Mouse (Mus musculus) liver, embryonic 11.5 days (tissue): ENCODE data around the gene Nfib. TPM values are rescaled to one million over a fixed set of nuclear protein-coding genes. Genes with fewer than 3 reads are reported as not detected.

Experiments
- ATAC-seq: fragments of 200-750 bp; cut with Nextera tagmentation; replicated peaks from 2 replicates; pipeline ENCODE4 v1.8.0; 2017; ENCODE audit warnings: moderate number of reproducible peaks, mild to moderate bottlenecking, moderate TSS enrichment, moderate library complexity; ENCODE audit not compliant: low FRiP score
- DNase-seq: peaks from one replicate; pipeline ENCODE4 v3.0.0-alpha.2; 2017; ENCODE audit warnings: low spot score
- H3K27ac ChIP-seq: fragments of 300-500 bp; sonication (generic); 2 replicates; pipeline ENCODE4 v1.5.1; 2014; ENCODE audit warnings: mild to moderate bottlenecking, low read depth, low read length, control low read depth
- H3K27me3 ChIP-seq: fragments of 300-500 bp; sonication (generic); replicated peaks from 2 replicates; pipeline ENCODE4 v1.6.1; 2014; ENCODE audit warnings: low read length, mixed read lengths; ENCODE audit not compliant: control insufficient read depth, insufficient read depth
- H3K36me3 ChIP-seq: fragments of 300-500 bp; sonication (generic); 2 replicates; pipeline ENCODE4 v1.6.1; 2014; ENCODE audit warnings: mild to moderate bottlenecking, low read length, moderate library complexity, mixed read lengths; ENCODE audit not compliant: control insufficient read depth, insufficient read depth
- H3K4me1 ChIP-seq: fragments of 300-500 bp; sonication (generic); replicated peaks from 2 replicates; pipeline ENCODE4 v1.6.1; 2014; ENCODE audit warnings: low read length, mixed read lengths; ENCODE audit not compliant: control insufficient read depth, insufficient read depth
- H3K4me2 ChIP-seq: fragments of 300-500 bp; sonication (generic); 2 replicates; pipeline ENCODE4 v1.6.1; 2014; ENCODE audit warnings: mild to moderate bottlenecking, control low read depth, moderate library complexity
- H3K4me3 ChIP-seq: fragments of 300-500 bp; sonication (generic); 2 replicates; pipeline ENCODE4 v1.5.1; 2014; ENCODE audit warnings: low read depth, low read length, control low read depth
- H3K9ac ChIP-seq: fragments of 300-500 bp; sonication (generic); 2 replicates; pipeline ENCODE4 v1.6.1; 2014; ENCODE audit warnings: low read depth, low read length, control low read depth
- H3K9me3 ChIP-seq: fragments of 300-500 bp; sonication (generic); 2 replicates; pipeline ENCODE4 v1.6.1; 2016; ENCODE audit warnings: low read length, inconsistent platforms, mixed read lengths; ENCODE audit not compliant: control insufficient read depth
- WGBS: fragments of 180-500 bp; shearing (Covaris S2); extraction: QIAGEN DNeasy Blood & Tissue Kit; methylation state at CpG from one replicate; pipeline ENCODE4 v1.1.7; 2014; 5-methylcytosine and 5-hydroxymethylcytosine counted together
- polyA plus RNA-seq: library from polyadenylated mRNA; unstranded; fragments of >200 nt; fragmentation: Nextera tagmentation; extraction: Ambion mirVana; gene quantifications from 2 replicates; pipeline ENCODE4 v1.2.1, GENCODE M21; 2014

Gene Nfib
- polyA plus RNA-seq, 1 experiment from 2014 or later = 26.9 TPM

DNA sequence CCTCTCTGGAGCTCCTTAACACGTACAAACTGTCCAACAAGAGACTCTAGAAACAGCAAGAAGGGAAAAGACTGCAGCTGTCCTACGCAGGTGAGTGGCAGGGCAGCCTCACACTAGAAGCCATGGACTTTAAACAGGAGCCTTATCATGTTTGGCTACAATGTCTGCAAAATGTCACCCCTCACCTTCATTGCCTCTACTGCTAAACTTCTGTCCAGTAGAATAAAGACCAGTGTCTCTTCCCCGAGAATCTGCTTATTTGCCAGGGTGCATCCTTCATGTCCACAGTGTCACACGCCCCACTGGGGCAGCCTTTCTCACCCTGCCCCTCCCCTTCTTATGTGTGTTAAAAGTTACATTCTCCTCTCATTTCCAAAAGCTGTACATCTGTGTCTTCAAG is 319.9 kb downstream of the Nfib start:
- Histone ChIP-seq H3K9me3 (no peaks in the 10 kb centered on the region), H3K9ac (no peak overlapping the region), H3K4me3 (no peak overlapping the region), H3K27ac (no peak overlapping the region), H3K4me2 (no peak overlapping the region; the same call in 1 of the 2 replicates), H3K27me3 (no peaks in the 10 kb centered on the region), H3K36me3 (no peaks in the 10 kb centered on the region), H3K4me1 (no peaks in the 10 kb centered on the region; the same call in none of the 2 replicates)
- ATAC-seq (no peak), DNase-seq (no peak)
- WGBS = 63% methylated on average over 4 of the region's 4 CpGs

DNA sequence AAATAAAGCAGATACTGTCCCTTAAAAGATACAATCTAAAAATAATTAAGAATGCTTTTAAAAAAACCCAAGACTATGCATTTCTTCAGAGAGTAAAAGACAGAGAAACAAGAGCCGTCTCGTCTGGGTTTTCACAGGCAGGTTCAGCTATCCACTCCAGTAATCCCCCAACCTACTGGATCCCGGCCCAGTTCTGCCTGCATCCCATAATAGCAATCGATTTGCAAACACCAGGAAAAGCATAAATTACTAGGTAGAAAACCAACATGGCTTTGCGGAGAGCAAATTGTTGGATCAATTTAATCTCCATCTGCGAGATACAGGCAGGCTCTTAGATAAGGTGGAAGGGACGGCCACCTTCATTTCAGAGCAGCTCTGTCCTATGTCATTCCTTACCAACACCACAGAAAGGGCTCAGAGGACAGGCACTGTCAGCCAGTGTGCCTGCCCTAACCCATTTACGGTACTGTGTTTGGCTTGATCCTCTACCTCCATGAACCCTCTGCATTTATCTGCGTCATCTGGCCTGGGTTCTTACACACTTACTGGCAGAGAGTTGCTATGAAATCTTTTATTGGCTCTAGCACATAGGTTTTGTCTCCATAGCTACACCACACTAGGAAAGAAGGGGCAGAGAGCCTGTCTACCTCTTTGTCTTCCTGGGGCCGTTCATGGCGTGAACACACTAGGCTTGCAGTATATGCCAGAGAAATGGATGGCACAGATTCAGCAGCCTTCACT is 321.4 kb downstream of the Nfib start:
- no peak overlapping the region for H3K27ac ChIP-seq

DNA sequence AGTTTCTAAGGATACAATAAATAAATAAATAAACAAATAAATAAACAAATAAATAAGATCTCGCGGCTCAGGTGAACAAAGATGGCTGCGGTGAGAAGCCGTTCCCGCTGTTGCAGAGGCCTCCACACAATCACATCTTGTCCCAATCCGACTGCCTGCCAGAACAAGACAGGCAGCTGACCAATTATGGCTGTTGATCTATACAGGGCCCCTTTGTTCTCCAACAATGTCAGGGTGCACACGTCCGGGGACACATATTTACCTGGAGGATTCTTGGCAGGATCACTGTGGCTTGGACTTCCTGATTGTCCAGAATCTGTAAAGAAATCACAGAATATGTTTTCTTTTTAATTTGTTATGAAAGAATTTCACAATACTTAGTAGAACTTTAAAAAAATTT is 322.2 kb downstream of the Nfib start:
- 86% methylated on average over 8 of the region's 8 CpGs for WGBS
- DNase-seq = no peak
- no peaks in the 10 kb centered on the region for H3K36me3 ChIP-seq

More for the DNA sequence above, 321.4 kb downstream of the Nfib start:
- ATAC-seq = no peak
- Histone ChIP-seq H3K4me3 (no peak overlapping the region), H3K4me2 (no peak overlapping the region), H3K27me3 (no peaks in the 10 kb centered on the region), H3K9ac (no peak overlapping the region), H3K4me1 (no peaks in the 10 kb centered on the region; the same call in none of the 2 replicates), H3K9me3 (no peaks in the 10 kb centered on the region), H3K36me3 (no peaks in the 10 kb centered on the region)
- DNase-seq = no peak
- WGBS = 72% methylated on average over 11 of the region's 11 CpGs

GRCm38 (mm10) chr4:82381786-82382185 is 323.8 kb downstream of the Nfib start:
- 82% methylated on average over 1 of the region's 1 CpGs for whole genome bisulfite sequencing
- H3K4me3 ChIP-seq = no peak overlapping the region
- H3K36me3 ChIP-seq = no peaks in the 10 kb centered on the region
- no peak overlapping the region for H3K27ac ChIP-seq
- H3K4me1 ChIP-seq = no peaks in the 10 kb centered on the region; the same call in 1 of the 2 replicates
- H3K27me3 ChIP-seq = no peaks in the 10 kb centered on the region
- ATAC-seq (no peak), DNase-seq (no peak)
- no peaks in the 10 kb centered on the region for H3K9me3 ChIP-seq
- no peak overlapping the region for H3K4me2 ChIP-seq
- H3K9ac ChIP-seq = no peak overlapping the region

More for the DNA sequence above, 322.2 kb downstream of the Nfib start:
- H3K27me3 ChIP-seq = no peaks in the 10 kb centered on the region
- H3K4me2 ChIP-seq = no peak overlapping the region
- no peak for ATAC-seq
- no peak overlapping the region for H3K27ac ChIP-seq
- no peaks in the 10 kb centered on the region for H3K9me3 ChIP-seq
- H3K4me1 ChIP-seq = no peaks in the 10 kb centered on the region; the same call in none of the 2 replicates
- no peak overlapping the region for H3K9ac ChIP-seq
- H3K4me3 ChIP-seq = no peak overlapping the region

- ATAC-seq = no peak
These were observed 325.0 kb downstream of the Nfib start for GRCm38 (mm10) chr4:82380578-82380977.

DNA sequence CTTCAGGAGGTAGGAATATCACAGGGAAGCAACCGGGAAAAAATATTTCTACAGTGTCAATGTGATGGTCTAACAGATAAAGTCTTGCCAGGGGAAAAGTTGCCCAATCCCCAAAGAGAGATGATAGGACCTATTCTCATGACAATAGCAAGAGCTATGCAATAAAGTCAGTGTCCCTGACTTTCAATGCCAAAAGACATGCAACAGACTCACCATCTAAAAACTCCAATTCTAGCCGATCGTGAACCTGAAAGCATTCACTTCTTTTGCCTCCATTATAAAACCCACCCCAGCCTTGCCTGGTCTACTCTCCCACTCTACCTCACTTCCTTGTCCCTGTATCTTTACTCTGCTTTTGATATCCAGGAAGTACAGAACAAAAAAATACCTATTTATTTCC is 327.5 kb downstream of the Nfib start:
- Histone ChIP-seq H3K36me3 (no peaks in the 10 kb centered on the region), H3K4me3 (no peak overlapping the region), H3K9me3 (no peaks in the 10 kb centered on the region), H3K4me1 (no peaks in the 10 kb centered on the region), H3K27me3 (no peaks in the 10 kb centered on the region), H3K4me2 (no peak overlapping the region), H3K27ac (no peak overlapping the region), H3K9ac (no peak overlapping the region)
- ATAC-seq (no peak), DNase-seq (no peak)
- WGBS = 98% methylated on average over 3 of the region's 3 CpGs

More at GRCm38 (mm10) chr4:82380578-82380977, 325.0 kb downstream of the Nfib start:
- Histone ChIP-seq H3K9me3 (no peaks in the 10 kb centered on the region), H3K27me3 (no peaks in the 10 kb centered on the region), H3K36me3 (no peaks in the 10 kb centered on the region), H3K4me1 (no peaks in the 10 kb centered on the region; the same call in 1 of the 2 replicates), H3K9ac (no peak overlapping the region), H3K4me3 (no peak overlapping the region), H3K4me2 (no peak overlapping the region), H3K27ac (no peak overlapping the region)
- no peak for DNase-seq

DNA sequence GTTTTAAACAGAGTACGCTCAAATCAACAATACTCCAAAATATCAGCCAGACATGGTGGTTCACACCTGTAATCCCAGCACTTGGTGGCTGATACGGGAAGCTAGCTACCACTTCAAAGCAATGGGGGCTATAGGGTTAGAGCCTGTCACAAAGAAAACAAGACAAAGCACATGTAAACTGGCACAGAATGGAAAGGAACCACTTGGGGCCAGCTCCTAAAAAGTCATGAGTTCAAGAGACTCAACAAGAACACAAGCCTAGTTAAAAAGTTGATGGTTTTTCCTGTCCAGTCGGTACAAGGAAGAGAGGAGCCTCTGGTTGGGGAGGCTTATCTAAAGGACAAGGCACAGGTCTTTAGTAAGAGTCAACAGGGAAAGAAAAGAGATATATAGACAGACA is 327.9 kb downstream of the Nfib start:
- no peak overlapping the region for H3K27ac ChIP-seq
- H3K27me3 ChIP-seq = no peaks in the 10 kb centered on the region
- H3K9me3 ChIP-seq = no peaks in the 10 kb centered on the region
- WGBS = 83% methylated on average over 3 of the region's 3 CpGs
- no peaks in the 10 kb centered on the region for H3K4me1 ChIP-seq
- DNase-seq = no peak
- no peak overlapping the region for H3K4me3 ChIP-seq
- no peak for ATAC-seq
- H3K9ac ChIP-seq = no peak overlapping the region
- H3K36me3 ChIP-seq = no peaks in the 10 kb centered on the region
- no peak overlapping the region for H3K4me2 ChIP-seq

DNA sequence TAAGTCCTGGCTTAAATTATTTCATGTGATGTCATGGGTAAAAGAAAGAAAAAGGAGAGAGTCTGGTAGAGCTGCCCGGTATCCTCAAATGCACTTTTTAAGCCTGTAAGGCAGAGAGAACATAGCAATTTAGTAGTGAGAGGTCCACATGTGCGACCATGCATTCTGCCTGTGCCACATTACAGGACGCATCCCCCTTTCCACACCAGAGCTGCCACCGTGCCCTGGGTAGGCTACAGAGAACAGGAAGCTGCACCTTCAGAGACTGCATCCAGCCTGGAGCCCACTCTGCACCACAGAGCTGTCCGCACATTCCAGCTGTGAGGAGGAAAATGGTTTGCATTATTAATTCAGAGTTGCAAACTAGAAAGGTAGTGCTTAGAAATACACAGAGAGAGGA is 331.0 kb downstream of the Nfib start:
- Histone ChIP-seq H3K9me3 (no peaks in the 10 kb centered on the region), H3K4me3 (no peak overlapping the region), H3K27me3 (no peaks in the 10 kb centered on the region), H3K36me3 (no peaks in the 10 kb centered on the region), H3K4me2 (no peak overlapping the region), H3K9ac (no peak overlapping the region), H3K4me1 (no peaks in the 10 kb centered on the region), H3K27ac (no peak overlapping the region)
- WGBS = 76% methylated on average over 5 of the region's 5 CpGs
- DNase-seq (no peak), ATAC-seq (no peak)

DNA sequence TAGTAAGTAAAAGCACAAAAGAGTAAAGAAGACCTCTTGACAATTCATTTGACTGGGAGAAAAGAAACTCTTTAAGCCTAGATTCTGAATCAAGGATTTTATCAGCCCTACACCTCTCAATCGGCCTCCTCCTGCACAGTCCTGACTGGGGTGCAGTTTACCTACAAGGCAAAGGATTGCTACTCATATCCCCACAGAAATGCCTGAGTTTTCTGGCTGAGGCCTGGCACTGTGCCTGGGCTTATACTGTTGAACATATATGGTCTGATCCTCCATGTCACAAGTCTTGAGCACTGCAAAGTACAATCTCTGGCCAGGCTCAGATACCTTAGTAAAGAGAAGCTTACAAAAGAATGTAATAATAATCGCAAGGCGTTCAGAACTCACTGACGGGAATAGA is 333.3 kb downstream of the Nfib start:
- H3K4me2 ChIP-seq = no peak overlapping the region
- no peak overlapping the region for H3K4me3 ChIP-seq
- ATAC-seq = no peak
- no peaks in the 10 kb centered on the region for H3K9me3 ChIP-seq
- no peaks in the 10 kb centered on the region for H3K36me3 ChIP-seq
- WGBS = 85% methylated on average over 4 of the region's 4 CpGs
- no peaks in the 10 kb centered on the region for H3K4me1 ChIP-seq
- no peaks in the 10 kb centered on the region for H3K27me3 ChIP-seq
- no peak overlapping the region for H3K27ac ChIP-seq
- no peak overlapping the region for H3K9ac ChIP-seq
- no peak for DNase-seq
